Mouse (Mus musculus) forebrain, embryonic 14.5 days (tissue): Measurements from ENCODE around the gene Lrrc32. TPM values are rescaled to one million over a fixed set of nuclear protein-coding genes. Genes with fewer than 3 reads are reported as not detected.

Experiments
- ATAC-seq: fragments of 200-750 bp; cut with Nextera tagmentation; 2 replicates; pipeline ENCODE4 v1.8.0; 2017; ENCODE audit warnings: mild to moderate bottlenecking, moderate library complexity
- DNase-seq: peaks from one replicate; pipeline ENCODE4 v3.0.0-alpha.2; 2015; ENCODE audit warnings: low spot score
- H3K27ac ChIP-seq: fragments of 300-500 bp; sonication (generic); 2 replicates; pipeline ENCODE4 v1.5.1; 2014; ENCODE audit warnings: low read depth, mild to moderate bottlenecking, control low read depth, low read length, moderate library complexity
- H3K27me3 ChIP-seq: fragments of 300-500 bp; sonication (generic); replicated peaks from 2 replicates; pipeline ENCODE4 v1.6.1; 2014; ENCODE audit warnings: low read length, control low read depth, mixed read lengths; ENCODE audit not compliant: control insufficient read depth, insufficient read depth
- H3K36me3 ChIP-seq: fragments of 300-500 bp; sonication (generic); 2 replicates; pipeline ENCODE4 v1.6.1; 2014; ENCODE audit warnings: low read length, control low read depth; ENCODE audit not compliant: control insufficient read depth, insufficient read depth
- H3K4me1 ChIP-seq: fragments of 300-500 bp; sonication (generic); 2 replicates; pipeline ENCODE4 v1.6.1; 2014; ENCODE audit warnings: antibody characterized with exemption, low read length, control low read depth; ENCODE audit not compliant: control insufficient read depth, insufficient read depth
- H3K4me2 ChIP-seq: fragments of 300-500 bp; sonication (generic); 2 replicates; pipeline ENCODE4 v1.6.1; 2014; ENCODE audit warnings: mild to moderate bottlenecking, control low read depth, low read length
- H3K4me3 ChIP-seq: fragments of 300-500 bp; sonication (generic); 2 replicates; pipeline ENCODE4 v1.5.1; 2014; ENCODE audit warnings: low read depth, low read length, control low read depth
- H3K9ac ChIP-seq: fragments of 300-500 bp; sonication (generic); 2 replicates; pipeline ENCODE4 v1.6.1; 2014; ENCODE audit warnings: mild to moderate bottlenecking, low read length, control low read depth, moderate library complexity
- H3K9me3 ChIP-seq: fragments of 300-500 bp; sonication (generic); replicated peaks from 2 replicates; pipeline ENCODE4 v1.6.1; 2016; ENCODE audit warnings: low read length, control low read depth, mixed read lengths; ENCODE audit not compliant: control insufficient read depth
- WGBS: fragments of 180-500 bp; shearing (Covaris S2); extraction: QIAGEN DNeasy Blood & Tissue Kit; methylation state at CpG from one replicate; pipeline ENCODE4 v1.1.7; 2014; 5-methylcytosine and 5-hydroxymethylcytosine counted together
- polyA plus RNA-seq: library from polyadenylated mRNA; unstranded; fragments of >200 nt; fragmentation: Nextera tagmentation; extraction: Ambion mirVana; gene quantifications from 2 replicates; pipeline ENCODE4 v1.2.1, GENCODE M21; 2014

Lrrc32 gene
- polyA plus RNA-seq, result 2.3 and 3.0 TPM in 2 replicates

GRCm38 (mm10) chr7:98489131-98489530 lies at the start of gene Lrrc32:
TSS of gene Lrrc32 (plus strand) at chr7:98489283.
- no peak within 1 kb of the TSS for H3K27ac ChIP-seq
- H3K36me3 ChIP-seq, result no peaks in the 10 kb centered on the region
- 42% methylated on average over 6 of the region's 6 CpGs for WGBS
- H3K4me1 ChIP-seq, result no peaks in the 10 kb centered on the region
- peak within 1 kb of the TSS; percentile 83 for H3K4me2 ChIP-seq
- 0 out of 2 replicates have a peak, but pooled peaks cover 5% of the 10 kb centered on the region for H3K27me3 ChIP-seq
- ATAC-seq (peak; percentile 11; the same call in 1 of the 2 replicates), DNase-seq (no peak)
- peak within 1 kb of the TSS; percentile 49 for H3K4me3 ChIP-seq
- no peaks in the 10 kb centered on the region for H3K9me3 ChIP-seq
- peak within 1 kb of the TSS; percentile 61 for H3K9ac ChIP-seq

DNA sequence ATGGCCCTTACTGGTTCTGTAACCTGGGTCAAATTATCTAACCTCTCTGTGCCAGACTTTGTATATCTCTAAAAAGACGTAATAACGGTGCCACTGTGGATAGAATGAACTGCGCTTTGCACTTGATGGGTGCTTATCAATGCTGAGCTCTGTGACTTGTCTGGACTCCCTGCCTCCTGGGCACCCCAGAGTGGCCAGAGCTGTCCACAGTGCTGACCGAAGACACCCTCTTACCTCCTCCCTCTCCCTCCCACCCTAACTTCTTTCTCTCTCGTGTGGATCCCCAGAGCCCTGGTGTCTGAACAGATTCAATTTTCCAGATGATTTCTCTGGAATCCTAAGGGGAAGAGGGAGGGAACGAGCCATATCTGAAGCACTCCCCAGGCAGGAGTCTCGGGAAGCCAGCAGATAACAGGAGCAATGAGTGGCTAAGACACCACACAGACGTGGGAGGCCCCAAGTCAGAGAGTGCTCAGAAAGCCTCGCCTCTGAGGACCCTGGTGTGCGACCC lies 49.1 kb upstream of the Lrrc32 start, which contains the start of gene Gucy2d:
Gene Gucy2d, plus strand, starts transcription at position 461 of the 511 bp plus-strand sequence.
- ATAC-seq, result no peak
- Histone ChIP-seq H3K4me2 (no peak within 1 kb of the TSS), H3K36me3 (no peaks in the 10 kb centered on the region), H3K4me3 (no peak within 1 kb of the TSS), H3K9me3 (no peaks in the 10 kb centered on the region), H3K4me1 (no peaks in the 10 kb centered on the region), H3K27me3 (no peaks in the 10 kb centered on the region), H3K27ac (no peak within 1 kb of the TSS), H3K9ac (no peak within 1 kb of the TSS)
- whole genome bisulfite sequencing, result 52% methylated on average over 10 of the region's 10 CpGs
- DNase-seq, result no peak

- Histone ChIP-seq H3K27ac (no peak overlapping the region), H3K4me2 (no peak overlapping the region), H3K4me1 (no peaks in the 10 kb centered on the region), H3K36me3 (no peaks in the 10 kb centered on the region), H3K27me3 (no peaks in the 10 kb centered on the region), H3K9me3 (no peaks in the 10 kb centered on the region), H3K9ac (no peak overlapping the region), H3K4me3 (no peak overlapping the region)
- ATAC-seq, result no peak
- 69% methylated on average over 3 of the region's 3 CpGs for WGBS
- DNase-seq, result no peak
Measured at GRCm38 (mm10) chr7:98446873-98447272, 42.2 kb upstream of the Lrrc32 start.

DNA sequence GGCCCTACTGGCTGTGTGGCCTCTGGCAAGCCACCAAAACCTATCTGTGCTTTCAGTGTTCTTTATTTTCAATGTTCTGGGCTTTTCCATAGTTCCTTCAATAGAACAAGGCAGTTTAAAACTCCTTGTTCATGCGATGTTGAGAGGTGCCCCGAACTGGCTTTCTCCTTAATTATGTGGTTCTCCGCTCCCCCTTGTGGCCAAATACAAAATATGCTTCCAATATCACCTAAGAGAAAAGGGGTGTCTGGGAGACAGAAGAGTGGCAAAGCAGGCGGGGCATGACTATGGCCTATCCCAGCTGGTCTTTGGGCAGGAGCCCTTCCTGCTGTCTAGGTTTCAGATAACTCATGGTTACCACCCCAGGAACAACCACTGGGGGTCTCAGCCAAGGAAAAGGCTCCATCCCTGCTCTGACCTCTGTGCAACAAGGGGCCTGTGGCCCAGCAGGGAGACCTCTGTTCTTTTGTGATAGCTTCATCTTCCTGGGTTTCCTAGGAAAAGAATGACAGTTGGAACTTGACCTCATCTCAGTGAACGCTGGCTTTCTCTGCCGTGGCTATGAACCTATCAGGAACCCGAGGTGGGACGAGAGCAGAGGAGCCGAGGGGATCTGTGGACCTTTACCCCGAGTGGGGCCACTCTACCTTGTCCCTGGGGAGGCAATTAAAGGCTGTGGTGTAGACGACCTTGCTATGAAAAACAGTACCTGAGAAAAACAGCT lies 41.3 kb upstream of the Lrrc32 start:
- Histone ChIP-seq H3K9me3 (no peaks in the 10 kb centered on the region), H3K27ac (no peak overlapping the region), H3K9ac (no peak overlapping the region), H3K27me3 (no peaks in the 10 kb centered on the region), H3K4me3 (no peak overlapping the region), H3K36me3 (no peaks in the 10 kb centered on the region), H3K4me2 (no peak overlapping the region), H3K4me1 (no peaks in the 10 kb centered on the region)
- WGBS, result 68% methylated on average over 11 of the region's 11 CpGs
- ATAC-seq (no peak), DNase-seq (peak; percentile 73)

GRCm38 (mm10) chr7:98448309-98448630 lies 40.8 kb upstream of the Lrrc32 start:
- no peak overlapping the region for H3K9ac ChIP-seq
- H3K4me1 ChIP-seq, result no peaks in the 10 kb centered on the region
- H3K27ac ChIP-seq, result no peak overlapping the region
- 88% methylated on average over 5 of the region's 5 CpGs for WGBS
- no peaks in the 10 kb centered on the region for H3K36me3 ChIP-seq
- ATAC-seq, result no peak
- no peak for DNase-seq
- H3K4me2 ChIP-seq, result no peak overlapping the region
- H3K4me3 ChIP-seq, result no peak overlapping the region
- no peaks in the 10 kb centered on the region for H3K9me3 ChIP-seq
- H3K27me3 ChIP-seq, result no peaks in the 10 kb centered on the region

DNA sequence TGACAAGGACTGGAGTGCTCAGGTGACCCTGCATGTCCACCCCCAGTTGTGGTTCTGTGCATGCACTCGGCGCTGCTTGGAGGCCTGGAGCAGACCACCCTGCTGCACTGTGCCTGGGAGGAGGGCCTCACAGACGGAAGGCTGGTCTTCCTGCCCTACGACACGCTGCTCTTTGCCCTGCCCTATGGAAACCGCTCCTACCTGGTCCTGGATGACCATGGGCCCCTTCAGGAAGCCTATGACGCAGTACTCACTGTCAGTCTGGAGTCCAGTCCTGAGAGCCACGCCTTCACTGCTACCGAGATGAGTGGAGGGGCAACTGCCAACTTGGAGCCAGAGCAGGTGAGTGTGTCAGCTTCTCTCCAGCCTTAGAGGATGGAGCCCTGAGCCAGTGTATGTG lies 39.4 kb upstream of the Lrrc32 start:
- Histone ChIP-seq H3K27ac (no peak overlapping the region), H3K4me3 (no peak overlapping the region), H3K36me3 (no peaks in the 10 kb centered on the region), H3K4me1 (no peaks in the 10 kb centered on the region), H3K4me2 (no peak overlapping the region), H3K9ac (no peak overlapping the region), H3K27me3 (no peaks in the 10 kb centered on the region), H3K9me3 (no peaks in the 10 kb centered on the region)
- 91% methylated on average over 9 of the region's 9 CpGs for WGBS
- ATAC-seq (no peak), DNase-seq (no peak)

GRCm38 (mm10) chr7:98454397-98455120 lies 34.5 kb upstream of the Lrrc32 start:
- Histone ChIP-seq H3K27me3 (no peaks in the 10 kb centered on the region), H3K27ac (no peak overlapping the region), H3K4me2 (no peak overlapping the region), H3K4me3 (no peak overlapping the region), H3K4me1 (no peaks in the 10 kb centered on the region), H3K9me3 (no peaks in the 10 kb centered on the region), H3K36me3 (no peaks in the 10 kb centered on the region), H3K9ac (no peak overlapping the region)
- DNase-seq (no peak), ATAC-seq (no peak)
- WGBS, result 86% methylated on average over 10 of the region's 10 CpGs

DNA sequence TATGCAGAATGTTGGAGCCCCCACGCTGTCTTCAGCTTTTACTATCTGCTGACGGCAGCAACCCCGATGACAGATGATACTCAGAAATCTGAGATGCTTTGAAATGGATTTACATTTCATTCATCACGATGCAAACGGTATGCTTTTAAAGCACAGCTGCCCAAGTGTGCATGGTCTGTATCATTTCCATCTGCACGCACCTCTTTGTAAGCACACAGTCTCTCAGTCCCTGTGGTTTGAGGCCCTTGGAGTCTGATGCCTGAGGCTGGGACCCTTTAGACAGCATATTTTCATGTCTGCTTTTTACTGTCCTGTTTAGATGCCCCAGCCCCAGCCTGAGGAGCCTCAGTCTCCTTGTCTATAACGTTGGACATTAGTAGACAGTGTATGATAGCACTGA lies 28.8 kb upstream of the Lrrc32 start:
- no peak overlapping the region for H3K4me3 ChIP-seq

GRCm38 (mm10) chr7:98469089-98469488 lies 20.0 kb upstream of the Lrrc32 start:
- Histone ChIP-seq H3K27ac (no peak overlapping the region), H3K4me3 (no peak overlapping the region), H3K27me3 (no peaks in the 10 kb centered on the region), H3K36me3 (no peaks in the 10 kb centered on the region), H3K4me1 (no peaks in the 10 kb centered on the region), H3K9me3 (no peaks in the 10 kb centered on the region), H3K4me2 (no peak overlapping the region), H3K9ac (no peak overlapping the region)
- DNase-seq (no peak), ATAC-seq (no peak)
- 80% methylated on average over 3 of the region's 3 CpGs for WGBS

More for the DNA sequence above, 28.8 kb upstream of the Lrrc32 start:
- Histone ChIP-seq H3K9me3 (no peaks in the 10 kb centered on the region), H3K9ac (no peak overlapping the region), H3K4me2 (no peak overlapping the region), H3K4me1 (no peaks in the 10 kb centered on the region), H3K27ac (no peak overlapping the region), H3K27me3 (no peaks in the 10 kb centered on the region), H3K36me3 (no peaks in the 10 kb centered on the region)
- no peak for DNase-seq
- 74% methylated on average over 7 of the region's 7 CpGs for WGBS
- no peak for ATAC-seq
